Mouse (Mus musculus): ENCODE data around the gene Laptm4a.
"Not testable (repeated sequence)": the region's sequence is repeated elsewhere in the genome, so short reads cannot be mapped to it uniquely, and the experiment has no call there.

DNA sequence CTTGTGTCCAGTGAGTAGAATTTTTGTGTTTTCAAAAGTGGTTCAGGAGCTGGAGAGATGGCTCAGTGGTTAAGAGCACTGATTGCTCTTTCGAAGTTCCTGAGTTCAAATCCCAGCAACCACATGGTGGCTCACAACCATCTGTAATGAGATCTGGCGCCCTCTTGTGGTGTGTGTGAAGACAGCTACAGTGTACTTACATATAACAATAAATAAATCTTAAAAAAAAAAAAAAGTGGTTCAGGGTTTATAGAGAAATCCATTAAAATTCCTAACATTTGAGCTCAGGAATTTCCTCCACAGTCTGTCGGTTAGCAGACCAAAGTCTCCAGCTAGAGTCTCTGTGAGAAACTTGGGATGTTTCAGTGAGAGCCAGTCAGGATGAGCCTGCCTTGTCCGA, 14.7 kb downstream of the Laptm4a start:
- not testable (repeated sequence) for TF ChIP-seq POLR2A (IDR thresholded peaks at IDR 0.05; ENCODE audit: borderline replicate concordance, control insufficient read depth, low read depth, low read length); CTCF (IDR thresholded peaks at IDR 0.05; ENCODE audit: control insufficient read depth, insufficient read depth, low read length)

Data from bone marrow, adult 2 months (tissue).